Mouse (Mus musculus): ENCODE measurements around the gene Tchp.

The Tchp gene

GRCm38 (mm10) chr5:114740595-114740994, 33.0 kb downstream of the Tchp start:
- DNase-seq (ENCODE audit: low spot score) = no peak

GRCm38 (mm10) chr5:114742572-114742971, 35.0 kb downstream of the Tchp start:
- no peak for DNase-seq (ENCODE audit: low spot score)

- DNase-seq (ENCODE audit: low spot score) = no peak
Observed at GRCm38 (mm10) chr5:114742998-114743696, 35.6 kb downstream of the Tchp start.

GRCm38 (mm10) chr5:114743697-114744090, 36.1 kb downstream of the Tchp start:
- no peak for DNase-seq (ENCODE audit: low spot score)

GRCm38 (mm10) chr5:114745581-114745980, 38.0 kb downstream of the Tchp start:
- DNase-seq (ENCODE audit: low spot score) = no peak

- no peak for DNase-seq (ENCODE audit: low spot score)
Observed at GRCm38 (mm10) chr5:114746886-114747285, 39.3 kb downstream of the Tchp start.

- no peak for DNase-seq (ENCODE audit: low spot score)
Observed at GRCm38 (mm10) chr5:114747521-114747920, 40.0 kb downstream of the Tchp start.

- no peak for DNase-seq (ENCODE audit: low spot score)
Observed at GRCm38 (mm10) chr5:114750325-114750724, 42.8 kb downstream of the Tchp start.

GRCm38 (mm10) chr5:114752397-114752796, 44.8 kb downstream of the Tchp start:
- DNase-seq (ENCODE audit: low spot score) = no peak

GRCm38 (mm10) chr5:114753384-114753783, 45.8 kb downstream of the Tchp start:
- no peak for DNase-seq (ENCODE audit: low spot score)

GRCm38 (mm10) chr5:114759536-114760090, 52.1 kb downstream of the Tchp start:
- no peak for DNase-seq (ENCODE audit: low spot score)

GRCm38 (mm10) chr5:114761980-114762379, 54.4 kb downstream of the Tchp start:
- DNase-seq (ENCODE audit: low spot score) = no peak

GRCm38 (mm10) chr5:114764812-114765735, 57.5 kb downstream of the Tchp start:
- no peak for DNase-seq (ENCODE audit: low spot score)

- DNase-seq (ENCODE audit: low spot score) = no peak
Observed at GRCm38 (mm10) chr5:114766686-114767085, 59.1 kb downstream of the Tchp start.

GRCm38 (mm10) chr5:114767185-114767584, 59.6 kb downstream of the Tchp start:
- no peak for DNase-seq (ENCODE audit: low spot score)

GRCm38 (mm10) chr5:114769786-114770185, 62.2 kb downstream of the Tchp start:
- no peak for DNase-seq (ENCODE audit: low spot score)

- no peak for DNase-seq (ENCODE audit: low spot score)
Observed at GRCm38 (mm10) chr5:114771796-114772195, 64.2 kb downstream of the Tchp start.
